Mouse (Mus musculus) MEL (cell line): Measurements from ENCODE around the gene Afm. TPM values are rescaled to one million over a fixed set of nuclear protein-coding genes. Genes with fewer than 3 reads are reported as not detected.

Source experiments
- DNase-seq: peaks from one replicate; pipeline ENCODE4 v3.0.0; 2011; ENCODE audit warnings: low read depth, low spot score
- H3K27ac ChIP-seq: 2 replicates; pipeline ENCODE4 v1.5.1; 2012; ENCODE audit warnings: low read depth, mild to moderate bottlenecking, control low read depth, low read length, moderate library complexity; ENCODE audit not compliant: control insufficient read depth
- H3K27me3 ChIP-seq, 2 experiments: fragments of 150-350 bp in 1 of 2; sonication (generic) in 1 of 2; 2 replicates each; pipeline ENCODE4 v1.6.1; 2012; ENCODE audit warnings: low read length in 2 of 2, mild to moderate bottlenecking in 2 of 2, improper control_type of control experiment in 1 of 2, moderate library complexity in 1 of 2; ENCODE audit not compliant: insufficient read depth in 2 of 2, control insufficient read depth in 1 of 2
- H3K36me3 ChIP-seq, 2 experiments: 2 replicates each; pipeline ENCODE4 v1.6.1; 2012 to 2014; ENCODE audit warnings: low read length in 2 of 2, improper control_type of control experiment in 1 of 2, inconsistent platforms in 1 of 2, mild to moderate bottlenecking in 1 of 2; ENCODE audit not compliant: insufficient read depth in 2 of 2, control insufficient read depth in 1 of 2
- H3K4me1 ChIP-seq, 2 experiments: fragments of 150-350 bp in 1 of 2; sonication (generic) in 1 of 2; 2 replicates each; pipeline ENCODE4 v1.6.1; 2012; ENCODE audit warnings: low read length in 2 of 2, improper control_type of control experiment in 1 of 2, mild to moderate bottlenecking in 1 of 2; ENCODE audit not compliant: insufficient read depth in 2 of 2, control insufficient read depth in 1 of 2
- H3K4me3 ChIP-seq, 2 experiments: fragments of 150-350 bp in 1 of 2; sonication (generic) in 1 of 2; 2 replicates each; pipeline ENCODE4 v1.5.1; 2012; ENCODE audit warnings: low read depth in 2 of 2, low read length in 2 of 2, mild to moderate bottlenecking in 2 of 2, moderate library complexity in 2 of 2, control low read depth in 1 of 2, improper control_type of control experiment in 1 of 2; ENCODE audit not compliant: control insufficient read depth in 1 of 2, insufficient read depth in 1 of 2
- H3K79me2 ChIP-seq: 2 replicates; pipeline ENCODE4 v1.6.1; 2012; ENCODE audit warnings: mild to moderate bottlenecking, low read length, moderate library complexity; ENCODE audit not compliant: control insufficient read depth, poor library complexity, insufficient read depth
- H3K9ac ChIP-seq: 2 replicates; pipeline ENCODE4 v1.6.1; 2012; ENCODE audit warnings: low read depth, mild to moderate bottlenecking, control low read depth, low read length, moderate library complexity; ENCODE audit not compliant: control insufficient read depth, poor library complexity, severe bottlenecking
- H3K9me3 ChIP-seq: fragments of 150-350 bp; sonication (generic); replicated peaks from 2 replicates; pipeline ENCODE4 v1.6.1; 2012; ENCODE audit warnings: mild to moderate bottlenecking, low read length, improper control_type of control experiment, moderate library complexity; ENCODE audit not compliant: insufficient read depth
- BHLHE40 ChIP-seq: IDR thresholded peaks from 2 replicates; pipeline ENCODE4 v1.6.1; 2012; ENCODE audit warnings: low read depth, mild to moderate bottlenecking, inconsistent platforms, low read length, improper control_type of control experiment, borderline replicate concordance
- CHD1 ChIP-seq: IDR thresholded peaks from 2 replicates; pipeline ENCODE4 v1.6.1; 2012; ENCODE audit warnings: low read depth, mild to moderate bottlenecking, inconsistent platforms, low read length, improper control_type of control experiment
- CHD2 ChIP-seq: IDR thresholded peaks from 2 replicates; pipeline ENCODE4 v1.6.1; 2011; ENCODE audit warnings: low read length, improper control_type of control experiment
- E2F4 ChIP-seq: IDR thresholded peaks from 2 replicates; pipeline ENCODE4 v1.6.1; 2011; ENCODE audit warnings: low read depth, low read length, improper control_type of control experiment, borderline replicate concordance
- ELF1 ChIP-seq: IDR thresholded peaks from 2 replicates; pipeline ENCODE4 v1.6.1; 2014; ENCODE audit warnings: low read depth, mild to moderate bottlenecking, inconsistent platforms, low read length, improper control_type of control experiment, moderate library complexity
- ETS1 ChIP-seq: IDR thresholded peaks from 2 replicates; pipeline ENCODE4 v1.6.1; 2012; ENCODE audit warnings: low read depth, mild to moderate bottlenecking, inconsistent platforms, low read length, improper control_type of control experiment, moderate library complexity
- GABPA ChIP-seq: IDR thresholded peaks from 2 replicates; pipeline ENCODE4 v1.6.1; 2012; ENCODE audit warnings: low read depth, mild to moderate bottlenecking, inconsistent platforms, low read length, improper control_type of control experiment, moderate library complexity
- GATA1 ChIP-seq: IDR thresholded peaks from 2 replicates; pipeline ENCODE4 v1.6.1; 2011; ENCODE audit warnings: low read depth, low read length, improper control_type of control experiment
- MAFK ChIP-seq: IDR thresholded peaks from 2 replicates; pipeline ENCODE4 v1.6.1; 2011; ENCODE audit warnings: low read depth, mild to moderate bottlenecking, low read length, improper control_type of control experiment, borderline replicate concordance
- MEF2A ChIP-seq: IDR thresholded peaks from 2 replicates; pipeline ENCODE4 v1.6.1; 2014; ENCODE audit warnings: low read depth, mild to moderate bottlenecking, inconsistent platforms, low read length, improper control_type of control experiment; ENCODE audit not compliant: poor library complexity, insufficient replicate concordance, severe bottlenecking; ENCODE audit errors: extremely low read depth
- MXI1 ChIP-seq: IDR thresholded peaks from 2 replicates; pipeline ENCODE4 v1.6.1; 2011; ENCODE audit warnings: mild to moderate bottlenecking, low read depth, low read length, improper control_type of control experiment
- MYC ChIP-seq: IDR thresholded peaks from 2 replicates; pipeline ENCODE4 v1.6.1; 2011; ENCODE audit warnings: low read depth, mild to moderate bottlenecking, low read length, improper control_type of control experiment, moderate library complexity
- NRF1 ChIP-seq: IDR thresholded peaks from 2 replicates; pipeline ENCODE4 v1.6.1; 2014; ENCODE audit warnings: low read depth, mild to moderate bottlenecking, inconsistent platforms, low read length, improper control_type of control experiment, moderate library complexity; ENCODE audit not compliant: poor library complexity, insufficient read depth, severe bottlenecking
- POLR2A ChIP-seq, 2 experiments: IDR thresholded peaks; 2 replicates each; pipeline ENCODE4 v1.6.1; 2011 to 2012; ENCODE audit warnings: low read length in 2 of 2, mild to moderate bottlenecking in 2 of 2, control low read depth in 1 of 2, improper control_type of control experiment in 1 of 2, low read depth in 1 of 2, moderate library complexity in 1 of 2; ENCODE audit not compliant: control insufficient read depth in 1 of 2, insufficient read depth in 1 of 2, poor library complexity in 1 of 2
- POLR2AphosphoS5 ChIP-seq: IDR thresholded peaks from 2 replicates; pipeline ENCODE4 v1.6.1; 2012; ENCODE audit warnings: low read depth, borderline replicate concordance, mild to moderate bottlenecking, inconsistent platforms, low read length, moderate library complexity, mixed read lengths
- RAD21 ChIP-seq: IDR thresholded peaks from 2 replicates; pipeline ENCODE4 v1.6.1; 2011; ENCODE audit warnings: mild to moderate bottlenecking, low read depth, low read length, improper control_type of control experiment
- RCOR1 ChIP-seq: IDR thresholded peaks from 2 replicates; pipeline ENCODE4 v1.6.1; 2012; ENCODE audit warnings: low read depth, mild to moderate bottlenecking, inconsistent platforms, low read length, improper control_type of control experiment
- SIN3A ChIP-seq: IDR thresholded peaks from 2 replicates; pipeline ENCODE4 v1.6.1; 2012; ENCODE audit warnings: low read length, improper control_type of control experiment, inconsistent platforms
- SMC3 ChIP-seq: IDR thresholded peaks from 2 replicates; pipeline ENCODE4 v1.6.1; 2011; ENCODE audit warnings: low read depth, low read length, improper control_type of control experiment
- UBTF ChIP-seq: IDR thresholded peaks from 2 replicates; pipeline ENCODE4 v1.6.1; 2012; ENCODE audit warnings: low read depth, mild to moderate bottlenecking, inconsistent platforms, low read length, improper control_type of control experiment, moderate library complexity, borderline replicate concordance; ENCODE audit not compliant: insufficient read depth
- USF2 ChIP-seq, 2 experiments: IDR thresholded peaks; 2 replicates each; pipeline ENCODE4 v1.6.1; 2011 to 2012; ENCODE audit warnings: improper control_type of control experiment in 2 of 2, low read length in 2 of 2, borderline replicate concordance in 1 of 2, inconsistent platforms in 1 of 2, low read depth in 1 of 2, mild to moderate bottlenecking in 1 of 2; ENCODE audit not compliant: insufficient read depth in 1 of 2
- ZC3H11A ChIP-seq: IDR thresholded peaks from 2 replicates; pipeline ENCODE4 v1.6.1; 2012; ENCODE audit warnings: low read depth, mild to moderate bottlenecking, inconsistent platforms, low read length, improper control_type of control experiment
- ZKSCAN1 ChIP-seq: IDR thresholded peaks from 2 replicates; pipeline ENCODE4 v1.6.1; 2012; ENCODE audit warnings: low read depth, mild to moderate bottlenecking, inconsistent platforms, low read length, improper control_type of control experiment, moderate library complexity
- ZNF384 ChIP-seq: IDR thresholded peaks from 2 replicates; pipeline ENCODE4 v1.6.1; 2012; ENCODE audit warnings: low read depth, mild to moderate bottlenecking, inconsistent platforms, low read length, improper control_type of control experiment
- polyA plus RNA-seq, 2 experiments: library from polyadenylated mRNA; stranded (reverse) in 1 of 2; unstranded in 1 of 2; fragments of >175 nt in 1 of 2; fragments of >200 nt in 1 of 2; gene quantifications; 2 replicates each; pipeline versions ENCODE4 v1.2.1 to v1.2.4; 2012; ENCODE audit warnings: low replicate concordance in 2 of 2, low read depth in 1 of 2; ENCODE audit not compliant: insufficient read length in 2 of 2, insufficient read depth in 1 of 2, missing spikeins in 1 of 2
- total RNA-seq: library from RNA; depleted of rRNA; stranded (reverse); fragments of 300-350 nt; gene quantifications from 2 replicates; pipeline ENCODE4 v1.2.3, GENCODE M21; 2012

Afm gene
- total and polyA plus RNA-seq, 3 experiments = not detected

DNA sequence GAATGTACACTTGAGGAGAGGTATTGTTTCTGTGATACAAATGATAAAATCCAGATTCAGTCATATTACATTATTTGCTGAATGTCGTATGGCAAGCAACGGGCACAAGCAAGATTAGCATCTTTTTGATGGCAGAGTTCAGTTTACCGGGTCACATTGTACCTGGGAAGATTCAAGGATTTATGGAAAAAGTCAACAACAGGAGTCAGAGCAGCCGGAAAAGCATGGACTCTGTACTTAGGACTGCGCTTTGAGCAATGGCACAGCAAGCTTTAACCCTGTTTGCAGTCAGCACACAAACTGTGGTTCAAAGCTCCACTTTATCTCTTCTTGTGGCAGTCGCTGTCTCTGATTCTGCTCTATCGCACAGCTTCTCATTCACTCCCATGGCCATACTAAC, 33.1 kb upstream of the Afm start:
- Histone ChIP-seq H3K79me2 (no peaks in the 10 kb centered on the region), H3K27me3 (no peaks in the 10 kb centered on the region; a peak in 1 of 4 replicates), H3K36me3 (no peaks in the 10 kb centered on the region), H3K9ac (no peak overlapping the region), H3K9me3 (no peaks in the 10 kb centered on the region), H3K4me3 (no peak overlapping the region), H3K27ac (no peak overlapping the region), H3K4me1 (no peaks in the 10 kb centered on the region)
- TF ChIP-seq GABPA = no peak
- no peak for TF ChIP-seq USF2 (IDR thresholded peaks at IDR 0.05; ENCODE audit: borderline replicate concordance in 1 of 2, insufficient read depth in 1 of 2, low read depth in 1 of 2, low read length in 2 of 2)
- no peak for TF ChIP-seq GATA1
- TF ChIP-seq RCOR1 = no peak
- no peak for TF ChIP-seq UBTF
- TF ChIP-seq BHLHE40 = no peak
- TF ChIP-seq POLR2A (IDR thresholded peaks at IDR 0.05; ENCODE audit: control insufficient read depth in 1 of 2, insufficient read depth in 1 of 2, low read depth in 1 of 2, low read length in 2 of 2, poor library complexity in 1 of 2) = no peak
- TF ChIP-seq POLR2AphosphoS5 = no peak
- TF ChIP-seq SMC3 = no peak
- TF ChIP-seq SIN3A = no peak
- no peak for TF ChIP-seq E2F4
- no peak for DNase-seq

DNA sequence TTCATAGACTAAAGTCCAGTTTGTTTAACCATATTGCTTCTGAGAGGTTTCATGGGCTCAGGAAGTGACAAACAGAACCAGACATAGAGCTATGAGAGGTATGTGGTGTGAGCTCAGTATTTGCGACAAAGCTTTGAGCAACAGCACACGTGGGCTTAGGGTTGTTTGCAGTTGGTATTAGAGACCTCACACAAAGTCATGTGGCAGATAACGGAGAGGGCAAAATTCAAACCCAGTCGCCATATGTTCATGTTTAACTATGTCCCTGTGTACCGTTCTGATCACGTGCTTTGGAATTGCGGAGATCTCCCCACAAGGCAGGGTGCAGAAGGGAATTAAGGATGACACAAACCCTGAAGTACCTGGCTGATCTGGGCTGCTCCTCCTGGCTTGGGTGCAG, 30.4 kb upstream of the Afm start:
- H3K36me3 ChIP-seq = no peaks in the 10 kb centered on the region
- H3K4me1 ChIP-seq = no peaks in the 10 kb centered on the region
- H3K9ac ChIP-seq = no peak overlapping the region
- no peak overlapping the region for H3K4me3 ChIP-seq
- no peaks in the 10 kb centered on the region for H3K9me3 ChIP-seq
- TF ChIP-seq MYC (no peak), CHD2 (no peak), ETS1 (no peak), ZC3H11A (no peak), E2F4 (no peak), NRF1 (no peak), ZNF384 (no peak), ZKSCAN1 (no peak), SMC3 (no peak), POLR2AphosphoS5 (no peak), ELF1 (no peak), MEF2A (no peak), USF2 (IDR thresholded peaks at IDR 0.05; ENCODE audit: borderline replicate concordance in 1 of 2, insufficient read depth in 1 of 2, low read depth in 1 of 2, low read length in 2 of 2) (no peak), MAFK (no peak), RAD21 (no peak), CHD1 (no peak), MXI1 (no peak), RCOR1 (no peak)
- H3K27ac ChIP-seq = no peak overlapping the region
- DNase-seq = no peak
- no peaks in the 10 kb centered on the region; a peak in 1 of 4 replicates for H3K27me3 ChIP-seq
- H3K79me2 ChIP-seq = no peaks in the 10 kb centered on the region
